Mouse (Mus musculus) intestine, embryonic 15.5 days (tissue): ENCODE results near the gene Prr11. TPM values are rescaled to one million over a fixed set of nuclear protein-coding genes. Genes with fewer than 3 reads are reported as not detected.

Experiments
- ATAC-seq: fragments of 200-750 bp; cut with Nextera tagmentation; 2 replicates; pipeline ENCODE4 v1.8.0; 2017; ENCODE audit warnings: moderate TSS enrichment, moderate library complexity
- H3K27ac ChIP-seq: fragments of 300-500 bp; sonication (generic); 2 replicates; pipeline ENCODE4 v1.5.1; 2015; ENCODE audit warnings: mild to moderate bottlenecking, inconsistent platforms
- H3K27me3 ChIP-seq: fragments of 300-500 bp; sonication (generic); replicated peaks from 2 replicates; pipeline ENCODE4 v1.6.1; 2015; ENCODE audit warnings: inconsistent platforms
- H3K36me3 ChIP-seq: fragments of 300-500 bp; sonication (generic); 2 replicates; pipeline ENCODE4 v1.6.1; 2015; ENCODE audit warnings: inconsistent platforms
- H3K4me1 ChIP-seq: fragments of 300-500 bp; sonication (generic); replicated peaks from 2 replicates; pipeline ENCODE4 v1.6.1; 2015; ENCODE audit warnings: inconsistent platforms
- H3K4me2 ChIP-seq: fragments of 300-500 bp; sonication (generic); replicated peaks from 2 replicates; pipeline ENCODE4 v1.6.1; 2015; ENCODE audit warnings: mild to moderate bottlenecking, inconsistent platforms
- H3K4me3 ChIP-seq: fragments of 300-500 bp; sonication (generic); replicated peaks from 2 replicates; pipeline ENCODE4 v1.5.1; 2015; ENCODE audit warnings: inconsistent platforms
- H3K9ac ChIP-seq: fragments of 300-500 bp; sonication (generic); 2 replicates; pipeline ENCODE4 v1.6.1; 2015; ENCODE audit warnings: inconsistent platforms
- H3K9me3 ChIP-seq: fragments of 300-500 bp; sonication (generic); 2 replicates; pipeline ENCODE4 v1.6.1; 2016; ENCODE audit warnings: inconsistent platforms
- WGBS: fragments of 180-500 bp; shearing (Covaris S2); methylation state at CpG from one replicate; pipeline ENCODE4 v1.1.7; 2015; 5-methylcytosine and 5-hydroxymethylcytosine counted together
- microRNA counts: library from miRNA; unstranded; fragments of <30 nt; microRNA quantifications from one replicate; lab custom pipeline; 2016
- polyA plus RNA-seq: library from polyadenylated mRNA; unstranded; fragments of >200 nt; fragmentation: Nextera tagmentation; extraction: Ambion mirVana; gene quantifications from 2 replicates; pipeline ENCODE4 v1.2.1, GENCODE M21; 2015

The Prr11 gene
- polyA plus RNA-seq, 1 experiment from 2014 or later: 6.8 TPM

DNA sequence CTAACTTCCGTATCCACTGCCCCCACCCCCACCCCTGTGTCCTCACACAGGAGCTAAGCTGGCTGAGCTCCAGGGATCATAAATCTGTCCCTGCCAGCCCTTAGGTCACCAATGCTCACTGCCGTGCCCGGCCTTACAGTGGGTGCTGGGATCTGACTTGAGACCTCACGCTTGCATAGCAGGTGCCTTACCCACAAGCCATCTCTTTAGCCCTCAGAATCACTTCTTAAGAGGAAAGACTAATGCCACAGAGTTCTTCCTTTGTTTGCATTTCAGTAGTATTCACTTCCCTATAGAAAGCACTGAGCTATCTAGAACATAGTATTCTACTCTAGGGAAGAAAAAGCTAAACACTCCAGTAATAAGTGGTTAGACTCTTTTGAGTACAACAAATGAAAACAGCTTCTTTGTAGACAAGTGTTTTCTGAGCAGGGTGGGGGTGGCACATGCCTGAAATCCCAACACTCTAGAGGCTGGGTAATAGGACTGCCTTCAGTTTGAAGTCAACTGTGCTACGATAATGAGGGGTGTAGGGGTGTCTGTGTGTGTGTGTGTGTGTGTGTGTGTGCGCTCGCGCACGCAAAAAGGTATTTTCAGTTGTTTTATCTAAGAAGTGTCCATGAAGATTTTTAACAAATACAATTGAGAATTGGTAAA lies 69.1 kb downstream of the Prr11 start:
- no peaks in the 10 kb centered on the region for H3K27me3 ChIP-seq
- no peaks in the 10 kb centered on the region for H3K4me1 ChIP-seq
- H3K9me3 ChIP-seq: no peaks in the 10 kb centered on the region
- H3K36me3 ChIP-seq: no peaks in the 10 kb centered on the region
- no peak overlapping the region for H3K27ac ChIP-seq
- WGBS: 65% methylated on average over 9 of the region's 9 CpGs
- ATAC-seq: peak; percentile 92
- H3K9ac ChIP-seq: no peak overlapping the region
- H3K4me3 ChIP-seq: no peak overlapping the region
- no peak overlapping the region for H3K4me2 ChIP-seq

MicroRNAs within 50 kb of the gene (microRNA counts, 519-probe panel; counts per million panel counts)
- 3,858 counts per million, percentile 92 among the panel's probes with 10 or more counts for microRNA mmu-miR-301a (lab: Ali Mortazavi, UCI)

Other genes starting within 250 kb of the Prr11 start
- gene Ypel2, start 115.0 kb downstream of the Prr11 start, polyA plus RNA-seq: 7.5 TPM in 2 replicates
- gene Gdpd1, start 34.6 kb downstream of the Prr11 start, polyA plus RNA-seq: 23.7 and 23.9 TPM in 2 replicates
- 16.4 and 18.2 TPM in 2 replicates for gene Smg8, start 21.9 kb downstream of the Prr11 start, polyA plus RNA-seq
- gene Ska2, start 526 bp upstream of the Prr11 start, polyA plus RNA-seq: 41.2 and 46.6 TPM in 2 replicates
- gene Trim37, start 18.4 kb upstream of the Prr11 start, polyA plus RNA-seq: 24.5 and 26.4 TPM in 2 replicates